ENCODE assay signal across 10 mouse cellular contexts in genomic region chr10:51792030-51792429, GRCm38 (mm10).
DNase-seq lines count a peak whose midpoint lies in the region; ATAC-seq and TF ChIP-seq lines count a peak whose summit lies in the region.
"Had no signal": no experiment of that assay in that cellular context is flagged by ENCODE, and none has a peak within 500 bp of the region (broad histone marks: within the 10 kb centered on the region; RNA-seq: fewer than 3 reads in every experiment).

No protein-coding gene starts in this region.

- no peaks in the 10 kb centered on the region for H3K27me3 ChIP-seq in forebrain, embryonic 13.5 days
- H3K27me3 ChIP-seq in forebrain, embryonic 16.5 days (replicated peaks; ENCODE audit: control insufficient read depth, insufficient read depth, low read length) = no peaks in the 10 kb centered on the region
- no peaks in the 10 kb centered on the region for H3K27me3 ChIP-seq in liver, adult 2 months (ENCODE audit: control insufficient read depth, insufficient read depth, low read length)
- no peaks in the 10 kb centered on the region for H3K27me3 ChIP-seq in neural tube, embryonic 15.5 days (replicated peaks)
- H3K27me3 ChIP-seq: midbrain, embryonic 12.5 days had no signal

- DNase-seq in liver, adult 2 months (ENCODE audit: extremely low read depth, low read depth, low spot score) = peak; percentile 42
- DNase-seq in liver = no peak
- DNase-seq in c-Kit-positive CD71-negative TER-119-negative erythroid progenitor cells, embryonic 14.5 days (ENCODE audit: low read depth) = peak; percentile 8
- peak; percentile 75 for DNase-seq in retina, embryonic 14.5 days (ENCODE audit: low spot score)

- no peaks in the 10 kb centered on the region for H3K9me3 ChIP-seq in forebrain, embryonic 13.5 days (replicated peaks)
- H3K9me3 ChIP-seq in forebrain, embryonic 16.5 days (ENCODE audit: control insufficient read depth, low read length) = no peaks in the 10 kb centered on the region
- H3K9me3 ChIP-seq in neural tube, embryonic 15.5 days (replicated peaks) = no peaks in the 10 kb centered on the region
- H3K9me3 ChIP-seq: heart, embryonic 10.5 days; midbrain, embryonic 12.5 days had no signal

- TF ChIP-seq POLR2A in liver, adult 2 months (IDR thresholded peaks at IDR 0.05; ENCODE audit: extremely low read depth, insufficient read depth, low read length) = no peak

- no peak overlapping the region for H3K4me3 ChIP-seq in forebrain, embryonic 13.5 days
- no peak overlapping the region for H3K4me3 ChIP-seq in forebrain, embryonic 16.5 days (replicated peaks; ENCODE audit: low read length)
- no peak overlapping the region for H3K4me3 ChIP-seq in liver, adult 2 months (ENCODE audit: insufficient read depth, low read depth, low read length)
- H3K4me3 ChIP-seq in neural tube, embryonic 15.5 days (replicated peaks) = no peak overlapping the region
- H3K4me3 ChIP-seq: heart, embryonic 10.5 days; midbrain, embryonic 12.5 days had no signal

- peak; percentile 51; the same call in 1 of the 2 replicates for ATAC-seq in forebrain, embryonic 13.5 days
- ATAC-seq in forebrain, embryonic 16.5 days = no peak
- no peak for ATAC-seq in neural tube, embryonic 15.5 days (ENCODE audit: low FRiP score)
- no peak for ATAC-seq in erythroid progenitor cell, adult 5-6 weeks (replicated peaks; ENCODE audit: low FRiP score, poor library complexity, severe bottlenecking)

- H3K79me2 ChIP-seq in liver, adult 2 months (ENCODE audit: control insufficient read depth, insufficient read depth, low read length) = no peaks in the 10 kb centered on the region

- no peak overlapping the region for H3K4me2 ChIP-seq in forebrain, embryonic 13.5 days
- H3K4me2 ChIP-seq in forebrain, embryonic 16.5 days (ENCODE audit: low read length) = no peak overlapping the region
- H3K4me2 ChIP-seq in neural tube, embryonic 15.5 days = no peak overlapping the region
- H3K4me2 ChIP-seq: midbrain, embryonic 12.5 days had no signal

- 0 out of 2 replicates have a peak, but pooled peaks have one; percentile 11 for TF ChIP-seq CTCF in liver, adult 2 months (IDR thresholded peaks at IDR 0.05; ENCODE audit: low read depth, low read length)

- no peaks in the 10 kb centered on the region for H3K36me3 ChIP-seq in forebrain, embryonic 13.5 days (ENCODE audit: poor library complexity, severe bottlenecking)
- no peaks in the 10 kb centered on the region for H3K36me3 ChIP-seq in forebrain, embryonic 16.5 days (ENCODE audit: control insufficient read depth, insufficient read depth)
- no peaks in the 10 kb centered on the region for H3K36me3 ChIP-seq in liver, adult 2 months (ENCODE audit: control insufficient read depth, insufficient read depth, low read length)
- no peaks in the 10 kb centered on the region for H3K36me3 ChIP-seq in neural tube, embryonic 15.5 days
- H3K36me3 ChIP-seq: heart, embryonic 10.5 days; midbrain, embryonic 12.5 days had no signal

- WGBS in forebrain, embryonic 13.5 days = 0% methylated on average over 1 of the region's 1 CpGs
- 0% methylated on average over 1 of the region's 1 CpGs for WGBS in forebrain, embryonic 16.5 days
- 0% methylated on average over 1 of the region's 1 CpGs for WGBS in liver, adult 2 months
- WGBS in neural tube, embryonic 15.5 days = 0% methylated on average over 1 of the region's 1 CpGs

- no peaks in the 10 kb centered on the region for H3K4me1 ChIP-seq in forebrain, embryonic 13.5 days
- no peaks in the 10 kb centered on the region for H3K4me1 ChIP-seq in forebrain, embryonic 16.5 days (replicated peaks; ENCODE audit: control insufficient read depth, insufficient read depth, low read length)
- H3K4me1 ChIP-seq in liver, adult 2 months (ENCODE audit: control insufficient read depth, insufficient read depth, low read length) = peaks cover 5% of the 10 kb centered on the region; the same call in 1 of the 2 replicates
- H3K4me1 ChIP-seq in neural tube, embryonic 15.5 days = no peaks in the 10 kb centered on the region
- H3K4me1 ChIP-seq: heart, embryonic 10.5 days; midbrain, embryonic 12.5 days had no signal

- no peak overlapping the region for H3K9ac ChIP-seq in forebrain, embryonic 13.5 days
- no peak overlapping the region for H3K9ac ChIP-seq in forebrain, embryonic 16.5 days (replicated peaks; ENCODE audit: low read depth, low read length)
- H3K9ac ChIP-seq in liver, adult 2 months (ENCODE audit: low read depth, low read length) = no peak overlapping the region
- no peak overlapping the region for H3K9ac ChIP-seq in neural tube, embryonic 15.5 days (replicated peaks)
- H3K9ac ChIP-seq: midbrain, embryonic 12.5 days had no signal

- H3K27ac ChIP-seq in forebrain, embryonic 13.5 days = no peak overlapping the region
- no peak overlapping the region for H3K27ac ChIP-seq in forebrain, embryonic 16.5 days (ENCODE audit: low read length)
- H3K27ac ChIP-seq in liver, adult 2 months (replicated peaks; ENCODE audit: insufficient read depth, low read depth, low read length) = no peak overlapping the region
- no peak overlapping the region for H3K27ac ChIP-seq in neural tube, embryonic 15.5 days (replicated peaks)
- H3K27ac ChIP-seq: heart, embryonic 10.5 days; midbrain, embryonic 12.5 days had no signal
